Mouse (Mus musculus) cerebellum, adult 8-10 months (tissue): ENCODE results near the gene Cdt1.

Experiments used
- DNase-seq: peaks from one replicate; pipeline ENCODE4 v3.0.0; 2022

Gene Cdt1

DNA sequence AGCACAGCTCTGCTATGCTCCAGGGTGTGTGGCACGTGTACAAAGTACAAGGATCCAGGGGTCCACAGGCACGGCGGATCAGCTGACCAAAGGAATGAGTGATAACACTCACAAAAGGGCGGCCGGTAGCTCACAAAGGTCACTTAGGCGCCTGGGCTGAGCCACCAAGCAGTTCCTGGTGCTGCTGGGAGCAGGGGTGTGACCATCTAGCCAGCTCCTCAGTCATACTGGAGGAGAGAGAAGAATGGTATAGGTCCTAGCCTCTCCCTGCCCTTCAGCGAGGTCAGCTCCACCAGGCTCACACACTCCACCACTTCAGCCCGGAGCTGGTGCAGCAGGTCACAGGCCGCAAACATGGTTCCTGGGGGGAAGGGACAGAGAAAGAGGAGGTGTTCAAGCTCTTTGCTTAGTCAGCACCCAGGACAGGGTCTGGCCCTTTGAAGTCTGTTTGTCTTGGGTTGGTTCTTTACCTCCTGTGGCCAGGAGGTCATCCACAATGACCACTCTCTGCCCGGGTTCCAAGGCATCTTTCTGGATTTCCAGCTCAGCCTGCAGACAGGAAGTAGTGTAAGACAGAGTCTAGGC lies 6.9 kb downstream of the Cdt1 start:
- DNase-seq, result no peak

DNA sequence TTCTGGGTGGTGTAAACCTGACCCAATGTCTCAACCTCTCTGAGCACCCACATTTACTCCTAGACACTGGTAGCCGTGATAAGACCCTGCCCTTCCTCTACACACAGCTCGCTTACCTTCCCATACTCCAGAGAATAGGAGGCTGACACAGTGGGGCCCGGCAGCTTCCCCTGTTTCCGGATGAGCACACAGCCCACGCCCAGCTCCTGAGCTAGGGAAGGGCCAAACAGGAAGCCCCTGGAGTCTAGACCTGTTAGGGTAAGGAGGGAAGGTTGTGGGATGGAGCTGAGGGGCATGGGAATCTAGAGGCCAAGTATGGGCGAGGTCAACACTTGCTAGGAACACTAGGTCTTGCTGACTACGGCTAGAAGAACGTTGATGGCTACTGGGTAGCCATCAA lies 7.5 kb downstream of the Cdt1 start:
- no peak for DNase-seq

DNA sequence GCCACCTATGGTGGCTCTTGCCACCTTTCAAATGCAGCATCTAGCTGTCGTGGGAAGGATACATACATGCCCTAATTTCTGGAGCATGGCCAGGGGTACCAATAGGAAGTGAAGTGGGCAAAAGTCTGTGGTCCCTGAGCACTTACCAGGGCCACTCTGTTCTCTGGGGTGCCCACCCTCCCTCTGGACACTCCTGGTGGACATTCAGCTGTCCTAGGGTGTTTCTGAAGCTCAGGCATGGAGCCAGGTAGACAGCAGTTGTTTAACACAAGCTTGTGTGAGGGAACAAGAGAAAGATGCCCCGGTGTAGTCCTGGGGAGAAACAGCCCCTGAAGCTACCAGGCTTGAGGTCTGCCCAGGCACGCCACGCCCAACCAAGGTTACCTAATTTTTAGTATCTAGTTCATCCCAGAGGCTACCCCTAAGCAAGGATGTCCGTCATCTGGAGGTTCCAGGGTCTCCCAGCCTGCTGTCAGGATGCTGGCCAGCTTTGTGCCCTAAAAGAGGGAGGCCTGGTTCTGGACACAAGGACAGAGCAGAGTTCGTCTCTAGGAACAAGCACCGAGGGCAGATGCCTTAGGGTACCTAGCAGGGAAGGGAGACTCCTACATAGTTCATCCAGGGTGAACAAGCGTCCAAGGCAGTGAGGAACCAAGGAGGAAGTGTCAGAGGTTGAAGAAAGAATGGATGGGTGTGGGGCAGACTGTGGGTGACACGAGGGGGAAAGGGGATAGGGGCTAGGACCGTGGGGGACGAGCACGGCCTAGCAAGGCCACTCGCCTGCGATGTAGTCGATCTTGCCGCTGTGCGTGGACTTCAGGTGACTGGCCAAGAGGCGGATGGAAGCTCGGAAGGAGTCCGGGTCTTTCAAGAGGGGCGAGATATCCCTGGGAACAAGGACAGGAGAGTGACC lies 8.2 kb downstream of the Cdt1 start:
- DNase-seq, result peak; percentile 33

DNA sequence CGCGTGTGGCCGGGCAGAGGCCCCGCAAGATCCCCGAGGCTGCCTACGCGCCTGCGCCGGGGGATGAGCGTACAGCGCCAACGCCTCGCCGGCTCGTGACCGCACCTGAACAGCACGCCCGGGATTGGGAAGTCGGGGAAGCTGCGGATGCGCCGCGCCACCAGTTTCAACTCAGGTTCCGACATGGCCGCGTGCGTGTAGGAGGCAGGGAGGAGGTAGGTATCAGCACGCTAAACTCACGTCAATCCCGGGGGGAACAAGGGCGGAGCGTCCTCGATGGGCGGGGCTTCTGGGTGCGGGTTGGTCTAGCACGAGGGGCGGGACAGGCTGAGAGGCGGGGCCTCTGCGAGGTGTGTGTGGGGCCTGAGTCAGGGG lies 8.8 kb downstream of the Cdt1 start, which contains the start of gene Aprt:
Aprt (minus strand) TSS at position 262 of the 375 bp plus-strand sequence.
- DNase-seq, result peak; percentile 96

DNA sequence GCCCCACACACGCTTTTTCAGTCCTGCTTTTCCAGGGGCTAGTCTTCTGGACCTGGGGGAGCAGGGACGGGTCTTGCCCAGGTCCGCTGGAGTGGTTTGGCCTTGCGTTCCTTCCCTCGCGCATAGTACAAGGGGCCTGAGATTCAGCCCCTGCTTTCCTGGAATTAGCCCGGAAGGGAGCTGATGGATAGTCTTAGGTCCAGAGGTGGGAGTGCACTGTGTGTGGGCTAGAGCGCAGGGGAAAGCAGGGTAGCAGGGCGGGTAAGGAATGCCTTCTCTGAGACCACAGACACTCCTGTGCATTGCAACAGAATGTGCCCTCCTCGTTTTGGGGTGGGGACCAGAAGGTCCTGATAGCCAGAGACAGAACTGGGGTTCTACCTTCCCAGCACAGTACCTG lies 9.3 kb downstream of the Cdt1 start:
- no peak for DNase-seq

DNA sequence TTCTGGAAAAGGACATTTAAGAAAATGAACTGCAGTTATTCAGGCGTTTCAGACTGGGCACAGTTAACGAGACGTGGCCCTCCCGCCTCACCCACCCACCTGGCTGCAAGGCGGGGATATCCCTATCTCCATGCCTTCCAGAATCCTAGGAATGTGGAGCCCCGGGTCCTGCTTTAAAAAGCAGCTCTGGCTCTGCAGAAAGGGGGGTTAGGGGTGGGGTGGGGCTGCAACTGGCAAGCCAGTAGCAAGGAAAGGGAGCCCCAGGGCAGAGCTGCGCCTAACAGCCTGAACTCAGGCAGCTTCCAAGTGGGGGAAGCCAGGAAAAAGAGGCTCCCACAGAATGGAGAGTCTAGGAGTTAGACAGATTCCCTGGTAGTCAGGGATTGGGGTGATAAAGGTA lies 11.4 kb downstream of the Cdt1 start:
- no peak for DNase-seq

DNA sequence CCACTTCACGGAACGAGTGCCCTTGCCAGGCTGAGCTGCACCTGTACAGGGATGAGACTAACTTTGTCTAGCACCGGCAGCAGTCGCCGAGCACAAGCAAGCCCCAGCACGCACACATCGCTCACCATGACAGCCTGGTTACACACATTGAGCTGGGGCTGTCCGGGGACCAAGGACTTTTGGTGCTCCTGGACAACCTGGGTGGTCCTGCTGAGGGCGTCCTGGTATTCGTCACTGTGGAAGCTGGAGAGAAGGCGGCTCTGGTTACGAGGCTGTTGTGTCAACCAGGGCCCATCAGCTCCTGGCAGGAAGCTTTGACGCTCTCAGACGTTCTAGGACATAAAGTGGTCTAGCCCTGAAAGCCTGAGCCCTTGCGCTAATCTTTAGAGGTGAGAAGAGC lies 13.1 kb downstream of the Cdt1 start:
- no peak for DNase-seq

DNA sequence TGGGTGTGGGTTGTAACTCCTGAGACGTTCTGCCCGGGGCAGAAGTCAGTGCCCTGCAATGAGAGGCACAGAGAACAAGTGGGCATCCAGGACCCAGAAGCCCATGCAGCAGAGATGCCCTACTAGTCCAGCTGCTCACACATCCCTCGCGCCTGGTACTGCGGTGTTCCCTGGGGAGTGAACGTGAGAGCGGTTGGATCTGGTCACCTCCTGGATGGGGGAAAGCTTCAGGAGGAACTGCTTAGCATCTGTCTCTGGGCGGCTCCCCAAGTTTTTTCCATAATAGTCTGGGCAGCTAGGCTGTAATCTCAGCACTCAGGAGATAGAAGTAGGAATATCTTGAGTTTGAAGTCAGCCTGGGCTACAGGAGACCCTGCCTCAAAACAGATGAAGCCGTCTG lies 17.2 kb downstream of the Cdt1 start:
- no peak for DNase-seq

DNA sequence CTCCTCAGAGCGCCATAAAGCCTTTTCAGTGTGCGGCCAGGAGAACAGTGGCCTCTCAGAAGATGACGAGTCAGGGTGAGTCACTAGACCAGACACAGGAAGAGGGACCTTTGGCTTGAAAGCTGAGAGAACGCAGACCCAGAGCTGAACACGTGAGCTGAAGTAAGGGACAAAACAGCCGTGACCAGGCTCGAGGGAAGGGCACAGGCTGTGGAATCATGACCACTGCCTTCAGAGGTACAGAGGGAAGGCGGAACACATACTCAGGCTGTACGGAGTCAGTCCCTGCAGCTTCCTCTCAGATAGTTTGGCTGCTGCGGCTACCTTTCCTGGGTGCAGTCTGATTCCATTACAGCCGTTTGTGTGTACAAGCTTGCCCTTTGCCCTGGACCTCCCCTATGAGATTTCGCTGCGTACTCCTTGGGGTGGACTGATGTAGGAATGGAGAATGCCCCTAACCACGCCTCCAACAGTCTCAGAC lies 17.6 kb downstream of the Cdt1 start:
- no peak for DNase-seq

DNA sequence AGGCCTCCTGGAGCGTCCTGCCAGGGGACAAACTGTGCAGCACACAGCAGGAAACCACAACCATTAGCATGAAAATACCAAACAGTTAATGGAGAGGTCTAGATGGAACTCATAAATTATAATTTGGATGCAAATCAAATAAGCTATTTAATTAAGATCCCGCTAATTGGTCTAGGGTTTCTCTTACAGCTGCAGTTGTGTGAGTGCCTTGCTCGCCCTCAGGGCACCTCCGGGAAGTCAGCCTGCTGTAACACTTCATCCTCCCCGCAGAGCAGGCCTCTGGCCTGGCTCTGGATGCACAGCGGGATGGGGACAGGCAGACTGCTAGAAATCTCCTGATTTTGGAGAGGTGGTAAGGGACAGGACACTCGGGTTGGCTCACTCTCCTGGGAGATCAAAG lies 18.4 kb downstream of the Cdt1 start:
- no peak for DNase-seq

DNA sequence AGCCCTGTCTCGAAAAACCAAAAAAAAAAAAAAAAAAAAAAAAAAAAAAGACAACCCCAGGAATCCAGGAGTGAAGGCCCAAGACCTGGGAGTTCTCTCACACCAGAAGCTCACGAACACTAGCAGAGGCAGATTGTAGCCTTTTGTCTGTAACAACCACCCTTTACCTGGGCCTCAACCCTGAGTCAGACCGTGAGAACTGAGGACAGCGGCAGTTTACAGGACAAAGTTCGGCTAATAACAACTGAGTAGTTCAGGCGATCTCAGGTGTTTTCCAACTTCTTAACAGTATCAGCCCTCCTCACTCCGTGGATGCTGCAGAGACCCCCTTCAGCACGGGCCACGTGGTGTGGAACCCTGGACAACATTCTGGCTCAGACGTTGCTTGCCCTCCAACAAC lies 18.9 kb downstream of the Cdt1 start:
- DNase-seq, result no peak

DNA sequence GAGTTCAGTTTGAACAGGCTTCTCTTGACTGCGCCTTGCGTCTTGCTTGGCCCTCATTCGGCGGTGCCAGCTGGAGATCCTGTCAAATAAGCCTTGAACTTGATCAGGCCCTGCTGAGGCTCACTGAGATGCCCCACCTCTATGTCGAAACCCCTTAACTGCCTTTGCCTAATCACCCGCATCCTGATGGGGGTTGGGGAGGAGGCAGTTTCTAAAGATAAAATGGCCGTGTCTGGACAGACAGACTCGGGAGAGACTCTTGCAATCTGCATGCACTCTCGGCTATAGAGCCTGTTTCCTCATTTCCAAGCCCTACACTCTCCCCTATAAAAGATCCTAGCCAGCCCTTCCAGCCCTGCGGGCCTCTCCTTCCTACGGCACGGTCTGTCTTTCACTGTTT lies 25.4 kb downstream of the Cdt1 start:
- no peak for DNase-seq

DNA sequence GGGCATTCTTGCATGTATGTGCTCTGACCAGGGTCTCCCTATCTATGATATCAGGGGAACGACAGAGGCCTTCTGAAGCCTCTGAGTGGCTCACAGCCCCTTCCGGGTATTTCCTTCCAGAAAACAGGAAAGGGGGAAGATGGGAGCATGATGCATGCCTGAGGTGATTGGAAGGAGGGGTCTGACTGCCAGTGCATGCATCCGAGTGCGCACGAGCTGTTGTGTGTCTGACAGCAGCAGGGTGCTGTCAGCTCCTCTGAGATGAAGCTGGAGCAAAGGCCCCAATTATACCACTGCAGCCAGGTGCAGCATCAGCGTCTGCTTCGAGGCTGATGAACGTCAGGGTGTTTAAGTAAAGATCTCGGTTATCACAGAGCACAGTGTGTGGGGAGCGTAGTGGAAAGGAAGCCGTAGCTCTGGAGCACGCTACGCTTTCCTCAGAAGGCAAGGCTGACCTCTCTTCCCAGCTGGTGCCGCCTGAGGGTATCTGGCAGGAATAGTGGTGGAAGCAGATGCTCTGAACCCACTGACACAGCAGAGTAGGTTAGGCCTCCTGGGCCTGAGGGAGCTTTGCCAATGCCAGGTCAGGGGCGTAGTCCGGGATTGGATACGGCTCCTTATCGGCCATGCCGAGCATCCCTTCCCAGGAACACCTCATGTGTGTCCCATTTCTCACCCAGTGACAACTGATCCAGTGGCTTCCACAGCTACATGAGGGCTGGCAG lies 26.1 kb downstream of the Cdt1 start:
- DNase-seq, result no peak

DNA sequence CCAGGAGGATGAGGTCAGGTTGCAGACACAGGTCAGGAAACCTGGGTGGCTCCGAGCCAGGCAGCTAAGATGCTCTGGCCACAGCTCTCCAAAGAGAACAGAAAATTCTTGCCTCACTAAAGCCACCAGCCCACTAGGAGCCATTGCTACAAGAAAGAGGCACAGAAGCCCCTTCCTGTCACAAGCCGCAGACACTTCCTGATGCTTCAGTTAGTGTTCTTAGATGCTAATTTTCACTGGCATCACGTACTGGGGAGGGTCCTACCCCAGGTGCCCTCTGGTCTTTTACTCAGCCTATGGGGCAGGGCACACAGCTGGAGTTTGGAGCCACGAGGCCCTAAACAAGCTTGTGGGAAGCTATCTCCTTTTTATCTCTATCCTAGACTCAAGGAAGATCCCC lies 28.2 kb downstream of the Cdt1 start:
- DNase-seq, result no peak

DNA sequence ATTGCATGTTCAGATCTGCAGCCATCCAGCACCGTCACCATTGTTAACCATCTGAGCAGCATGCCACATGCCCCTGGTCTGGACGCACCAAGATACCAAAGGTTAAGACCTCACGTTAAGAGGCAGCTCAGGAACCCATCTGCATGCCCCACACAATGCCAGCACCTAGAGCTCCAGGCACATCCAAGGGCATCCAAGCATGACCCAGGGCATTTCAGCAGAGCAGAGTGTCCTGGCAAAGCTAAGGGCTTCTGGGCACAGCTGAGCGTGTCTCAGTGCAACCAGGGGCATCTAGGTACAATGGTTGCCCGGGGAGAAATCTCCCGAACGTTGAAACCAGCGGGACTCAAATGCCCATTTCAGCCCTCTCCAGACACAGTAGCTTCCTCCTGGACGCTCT lies 32.9 kb downstream of the Cdt1 start:
- no peak for DNase-seq

DNA sequence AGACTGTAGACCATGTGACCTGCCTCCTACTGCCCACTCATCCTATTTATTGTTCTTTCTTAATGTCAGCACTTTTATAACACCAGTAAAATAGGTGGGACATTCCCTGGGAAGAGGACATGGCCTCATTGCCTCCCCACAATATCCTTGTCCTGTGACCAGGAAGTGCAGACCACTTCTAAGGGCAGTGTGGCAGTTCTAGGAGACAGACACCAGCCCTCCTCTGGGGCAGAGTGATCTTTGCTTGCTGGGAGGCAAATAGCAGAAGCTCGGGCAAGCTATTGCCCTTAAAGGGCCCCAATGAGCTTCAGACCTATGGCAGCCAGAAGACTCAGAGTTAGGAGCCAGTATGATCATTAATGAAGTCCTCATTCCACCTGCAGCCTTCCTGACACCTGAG lies 36.8 kb downstream of the Cdt1 start:
- DNase-seq, result no peak

DNA sequence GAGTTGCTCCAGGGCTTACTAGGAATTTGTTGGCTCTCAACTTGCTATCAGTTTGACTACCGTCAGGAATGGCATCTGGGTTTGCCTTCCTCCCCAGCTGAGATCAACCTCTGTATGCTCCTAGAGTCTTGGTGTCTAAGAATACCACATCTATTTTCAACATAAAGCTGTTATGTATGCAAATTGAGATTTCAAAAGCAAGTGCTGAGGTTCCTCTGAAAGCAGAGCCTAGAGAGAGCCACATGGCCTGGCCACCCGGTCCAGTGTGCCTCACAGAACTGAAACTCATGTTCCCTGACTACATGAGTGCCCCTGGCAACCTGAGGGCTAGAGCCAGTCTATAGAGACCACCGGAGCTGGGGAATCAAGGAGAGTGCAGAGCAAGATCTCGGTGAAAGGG lies 37.6 kb downstream of the Cdt1 start:
- DNase-seq, result no peak

DNA sequence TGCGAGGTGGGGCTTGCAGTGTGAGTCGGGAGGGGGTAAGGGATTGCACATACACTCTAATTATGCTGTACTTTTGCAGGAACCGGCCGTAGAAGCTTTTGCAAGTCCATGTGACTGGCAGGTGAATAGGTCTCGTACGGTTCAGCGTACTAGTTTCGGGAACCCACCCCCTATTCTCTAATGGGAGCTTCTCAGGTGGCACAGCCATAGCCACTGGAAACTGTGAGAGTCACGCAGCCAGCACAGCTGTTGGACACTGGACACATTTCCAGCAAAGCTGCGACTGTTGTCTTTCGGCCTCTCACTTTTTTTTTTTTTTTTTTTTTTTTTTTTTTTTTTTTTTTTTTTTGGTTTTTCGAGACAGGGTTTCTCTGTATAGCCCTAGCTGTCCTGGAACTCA lies 39.0 kb downstream of the Cdt1 start:
- DNase-seq, result no peak

DNA sequence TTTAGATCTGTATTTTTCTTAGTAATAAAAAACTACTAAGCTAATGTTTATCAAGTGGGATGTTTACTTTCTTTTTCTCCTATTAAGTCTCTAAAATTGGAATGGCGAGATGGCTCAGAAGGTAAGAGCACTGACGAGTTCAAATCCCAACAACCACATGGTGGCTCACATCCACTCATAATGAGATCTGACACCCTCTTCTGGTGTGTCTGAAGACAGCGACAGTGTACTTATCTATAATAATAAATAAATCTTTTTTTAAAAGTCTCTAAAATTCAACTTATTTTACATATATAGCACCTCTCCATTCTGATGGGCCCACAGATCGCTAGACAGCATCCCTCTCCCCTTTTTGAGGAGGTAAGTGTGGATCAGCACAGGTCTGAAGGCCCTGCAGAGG lies 42.4 kb downstream of the Cdt1 start:
- DNase-seq, result no peak

DNA sequence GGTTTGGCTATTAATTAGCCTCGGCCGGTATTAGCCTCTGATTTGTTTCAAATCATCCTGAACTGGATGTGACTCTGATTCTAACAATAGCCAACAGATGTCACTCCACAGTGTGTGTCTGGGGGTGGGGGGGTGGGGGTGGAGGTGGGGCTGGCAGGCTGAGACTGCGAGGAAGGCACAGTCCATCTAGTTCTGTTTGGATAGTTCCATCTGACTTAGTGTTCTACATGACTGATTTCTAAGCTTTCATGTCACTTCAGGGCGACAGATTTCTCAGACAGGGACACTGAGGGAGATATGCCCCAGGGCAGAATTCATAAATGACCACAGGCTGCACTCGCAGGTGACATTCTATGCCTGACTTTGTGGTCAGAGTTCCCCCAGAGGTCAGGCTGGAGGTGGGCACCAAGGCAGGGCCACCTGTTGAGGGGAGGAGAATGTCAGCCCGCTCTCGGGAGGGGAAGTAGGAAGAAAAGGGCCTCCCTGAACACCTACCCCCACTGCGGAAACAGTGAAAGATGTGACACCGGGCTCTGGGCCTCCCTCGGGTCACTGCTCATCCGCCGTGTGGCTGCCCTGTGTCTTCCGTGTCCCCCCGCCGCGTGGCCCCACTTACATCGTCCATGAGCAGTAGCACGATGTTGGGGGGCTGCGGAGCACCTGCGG lies 42.9 kb downstream of the Cdt1 start:
- no peak for DNase-seq

DNA sequence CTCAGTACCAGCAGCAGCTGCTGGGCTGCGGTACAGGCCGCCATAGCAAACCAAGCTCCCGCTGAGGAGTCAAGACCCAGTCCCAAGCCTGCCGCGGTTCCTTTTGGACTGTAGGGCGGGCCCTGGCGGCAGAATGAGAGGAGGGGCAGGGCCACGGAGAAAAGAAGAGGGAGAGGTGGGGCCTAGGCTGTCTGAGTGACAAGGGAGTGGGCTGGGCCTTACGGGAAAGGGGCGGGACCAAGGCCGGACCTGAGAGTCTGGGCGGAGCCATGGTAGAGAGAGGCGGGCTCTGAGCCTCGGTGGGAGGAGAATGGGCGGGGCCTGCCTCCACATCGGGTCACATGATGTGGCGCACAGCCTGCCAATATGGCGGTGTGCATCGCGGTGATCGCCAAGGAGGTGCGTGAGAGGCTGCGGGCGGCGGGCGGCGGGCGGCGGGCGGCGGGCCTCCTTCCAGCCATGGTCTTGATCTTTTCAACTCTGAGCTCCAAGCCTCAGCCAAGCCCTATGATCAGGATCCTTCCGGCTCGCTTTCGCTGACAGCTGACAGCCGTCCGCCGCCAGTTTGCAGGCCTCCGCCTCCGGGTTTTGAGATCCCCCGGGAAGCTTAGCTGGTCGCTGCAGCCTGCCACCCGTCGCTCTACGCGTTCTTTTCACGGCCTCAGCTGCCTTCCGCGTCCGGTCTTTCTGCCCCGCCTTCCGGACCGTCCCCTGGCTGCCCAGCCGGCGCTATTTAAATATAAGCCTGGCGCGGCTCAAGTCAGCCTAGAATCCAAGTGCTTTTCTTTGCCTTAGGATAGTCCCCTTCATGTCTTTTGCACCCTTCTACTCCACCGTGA lies 43.7 kb downstream of the Cdt1 start, which contains the start of the genes Galns and Trappc2l:
Galns (minus strand) TSS at position 169 of the 839 bp plus-strand sequence.
Trappc2l (plus strand) TSS at position 346 of the 839 bp plus-strand sequence.
- DNase-seq, result peak; percentile 94
